15 mouse cellular contexts compared by ENCODE assay signal in the genomic region with DNA sequence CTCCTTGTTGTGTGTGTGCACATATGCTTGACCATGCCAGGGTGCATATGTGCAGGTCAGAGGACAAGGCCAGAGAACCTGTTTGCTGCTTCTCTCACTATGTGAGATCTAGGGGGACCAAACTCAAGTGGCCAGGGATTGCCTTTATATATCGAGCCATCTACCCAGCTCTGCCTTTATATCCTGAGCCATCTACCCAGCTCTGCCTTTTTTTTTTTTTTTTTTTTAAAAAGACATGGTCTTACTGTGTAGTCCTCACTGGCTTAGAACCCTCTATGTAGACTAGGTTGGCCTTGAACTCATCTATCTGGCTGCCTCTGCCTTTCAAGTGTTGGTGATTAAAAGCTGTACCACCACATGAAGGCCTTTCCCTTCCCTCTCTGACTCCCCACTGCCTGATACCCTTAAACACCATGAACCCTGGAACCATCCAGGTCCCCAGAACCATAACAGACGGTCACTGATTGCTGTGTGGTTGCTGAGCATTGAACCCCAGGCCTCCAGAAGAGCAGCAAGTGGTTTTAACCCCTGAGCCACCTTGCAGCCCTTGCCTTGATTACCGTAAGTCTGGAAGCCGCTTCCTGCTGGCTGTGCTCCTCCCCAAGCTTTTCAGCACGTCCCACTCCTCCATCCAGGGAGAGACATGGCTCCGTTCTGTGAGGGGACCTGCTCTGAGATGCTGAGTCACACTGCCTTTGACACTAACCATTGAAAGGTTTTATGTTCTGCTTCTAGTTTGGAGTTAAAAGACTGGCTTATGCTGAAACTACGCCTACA. TPM values are rescaled to one million over a fixed set of nuclear protein-coding genes. Genes with fewer than 3 reads are reported as not detected.
"Had no signal": no experiment of that assay in that cellular context is flagged by ENCODE, and none has a peak within 500 bp of the region (broad histone marks: within the 10 kb centered on the region; RNA-seq: fewer than 3 reads in every experiment).

No protein-coding gene starts in this region.

- DNase-seq: kidney, postnatal 25 days; liver; lung, adult 2 months; lung, postnatal 36 days; spleen, adult 18-20 months; thymus, adult 2 months; thymus, postnatal 36 days had no signal

- H3K4me2 ChIP-seq: limb, embryonic 12.5 days; midbrain, embryonic 13.5 days; neural tube, embryonic 12.5 days had no signal

- H3K27ac ChIP-seq: left cerebral cortex, adult 2 months; limb, embryonic 12.5 days; liver, embryonic 14.5 days; midbrain, embryonic 13.5 days; neural tube, embryonic 12.5 days had no signal

- H3K27me3 ChIP-seq: limb, embryonic 12.5 days; midbrain, embryonic 13.5 days; neural tube, embryonic 12.5 days had no signal

- H3K9ac ChIP-seq: limb, embryonic 12.5 days; liver, embryonic 14.5 days; midbrain, embryonic 13.5 days; neural tube, embryonic 12.5 days had no signal

- H3K9me3 ChIP-seq: limb, embryonic 12.5 days; midbrain, embryonic 13.5 days; neural tube, embryonic 12.5 days had no signal

- ATAC-seq: lung, postnatal 0 days; midbrain, embryonic 13.5 days had no signal

- H3K4me3 ChIP-seq: left cerebral cortex, adult 2 months; limb, embryonic 12.5 days; midbrain, embryonic 13.5 days; neural tube, embryonic 12.5 days had no signal

RNA-seq across cellular contexts. Expression of gene Sema4g, which starts 15.0 kb away (rescaled TPM):
- total RNA-seq: neutrophil, adult 5-6 weeks had no signal

RNA-seq across cellular contexts. Expression of gene Pdzd7, which starts 41.6 kb away (rescaled TPM):
- total RNA-seq: megakaryocyte progenitor cell, adult 5-6 weeks; neutrophil, adult 5-6 weeks had no signal
